Mouse (Mus musculus) lung, adult 2 months (tissue): ENCODE measurements around the gene Cox10. TPM values are rescaled to one million over a fixed set of nuclear protein-coding genes. Genes with fewer than 3 reads are reported as not detected.
A peak's percentile ranks its signal among the peaks of the same experiment; 100 is the strongest.

Experiments used
- DNase-seq: peaks from one replicate; pipeline ENCODE4 v3.0.0; 2022
- H3K4me1 ChIP-seq: fragments of 200-500 bp; 2 replicates; pipeline ENCODE4 v1.6.1; 2011; ENCODE audit warnings: low read length; ENCODE audit not compliant: control insufficient read depth, insufficient read depth
- H3K4me3 ChIP-seq: fragments of 200-500 bp; replicated peaks from 2 replicates; pipeline ENCODE3; 2011; ENCODE audit warnings: low read depth, mild to moderate bottlenecking, control low read depth, low read length; ENCODE audit errors: extremely low read depth
- CTCF ChIP-seq: fragments of 200-500 bp; IDR thresholded peaks from 2 replicates; pipeline ENCODE4 v1.5.1; 2011; ENCODE audit warnings: mild to moderate bottlenecking, low read length, control low read depth; ENCODE audit not compliant: insufficient read depth
- POLR2A ChIP-seq: fragments of 200-500 bp; IDR thresholded peaks from 2 replicates; pipeline ENCODE4 v1.6.1; 2011; ENCODE audit warnings: low read depth, mild to moderate bottlenecking, control low read depth, low read length, borderline replicate concordance; ENCODE audit errors: extremely low read depth
- WGBS: fragments of 180-500 bp; shearing (Covaris S2); methylation state at CpG from one replicate; pipeline ENCODE4 v1.1.7; 2018; 5-methylcytosine and 5-hydroxymethylcytosine counted together
- polyA plus RNA-seq: library from polyadenylated mRNA; depleted of rRNA; stranded (reverse); fragments of >200 nt; gene quantifications from 2 replicates; pipeline ENCODE4 v1.2.3, GENCODE M21; 2012

The Cox10 gene
- polyA plus RNA-seq, 1 experiment = 11.0 TPM

DNA sequence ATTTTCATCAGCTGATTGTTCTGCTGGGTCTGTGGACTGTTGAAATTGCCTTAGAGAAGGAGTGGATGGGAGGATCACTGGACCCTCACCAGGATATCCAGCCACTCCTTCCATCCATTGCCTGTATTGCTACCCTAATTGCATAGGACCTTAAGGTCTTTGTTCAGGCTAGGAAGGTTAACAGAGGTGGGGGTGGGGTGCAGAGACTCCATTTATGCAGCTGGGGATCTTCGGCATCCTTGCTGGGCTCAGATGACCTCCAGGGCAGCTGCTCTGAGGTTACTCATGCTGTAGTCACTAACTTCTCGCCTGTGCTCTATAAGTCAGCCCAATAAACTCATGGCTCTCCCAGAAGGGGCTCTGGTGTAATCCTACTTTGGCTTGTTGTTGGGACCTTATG is 10.4 kb upstream of the Cox10 start:
- WGBS = 64% methylated on average over 2 of the region's 2 CpGs
- Histone ChIP-seq H3K4me3 (no peak overlapping the region), H3K4me1 (no peaks in the 10 kb centered on the region)
- no peak for DNase-seq
- TF ChIP-seq CTCF = no peak

DNA sequence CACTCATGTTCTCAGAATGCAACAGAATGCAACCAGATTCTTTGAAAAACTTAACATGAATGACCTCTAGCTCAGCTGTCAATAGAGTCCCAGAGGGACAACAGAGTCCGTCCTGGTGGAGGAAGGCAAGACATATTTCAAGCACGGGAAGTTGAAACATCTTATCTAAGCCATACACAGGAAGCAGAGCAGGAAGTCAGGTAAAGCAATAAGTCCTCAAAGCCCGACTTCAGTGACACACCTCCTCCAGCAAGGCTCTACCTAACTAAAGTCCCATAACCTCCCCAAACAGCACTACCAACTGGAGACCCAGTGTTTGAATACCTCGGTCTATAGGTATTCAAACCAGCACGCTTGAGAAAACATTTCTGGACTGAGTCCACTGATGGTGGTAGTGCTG is 6.6 kb upstream of the Cox10 start:
- DNase-seq = no peak
- TF ChIP-seq CTCF = no peak
- no peak for TF ChIP-seq POLR2A
- Histone ChIP-seq H3K4me1 (no peaks in the 10 kb centered on the region), H3K4me3 (no peak overlapping the region)
- WGBS = 58% methylated on average over 5 of the region's 5 CpGs

DNA sequence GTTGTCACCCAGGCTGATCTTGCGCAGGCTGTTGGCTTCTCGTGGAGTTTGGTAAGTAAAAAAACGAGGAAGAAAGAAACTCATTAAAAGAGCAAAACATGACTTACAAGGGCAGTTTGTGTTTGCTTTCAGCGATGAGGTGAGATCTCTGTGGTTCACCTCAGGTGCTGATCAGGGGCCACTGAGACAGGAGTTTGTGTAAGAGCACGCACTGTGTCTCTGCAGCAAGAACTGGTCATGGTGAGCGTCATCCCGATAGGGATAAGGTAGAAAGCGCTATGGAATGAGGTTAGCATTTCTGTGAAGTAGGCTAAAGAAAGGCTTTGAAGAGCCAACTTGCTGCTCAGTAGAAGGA is 436 bp upstream of the Cox10 start:
- 0% methylated on average over 8 of the region's 8 CpGs for WGBS
- Histone ChIP-seq H3K4me3 (peak overlapping the region; percentile 98), H3K4me1 (peaks cover 2% of the 10 kb centered on the region; the same call in 1 of the 2 replicates)
- DNase-seq = no peak
- TF ChIP-seq CTCF (no peak), POLR2A (no peak)

DNA sequence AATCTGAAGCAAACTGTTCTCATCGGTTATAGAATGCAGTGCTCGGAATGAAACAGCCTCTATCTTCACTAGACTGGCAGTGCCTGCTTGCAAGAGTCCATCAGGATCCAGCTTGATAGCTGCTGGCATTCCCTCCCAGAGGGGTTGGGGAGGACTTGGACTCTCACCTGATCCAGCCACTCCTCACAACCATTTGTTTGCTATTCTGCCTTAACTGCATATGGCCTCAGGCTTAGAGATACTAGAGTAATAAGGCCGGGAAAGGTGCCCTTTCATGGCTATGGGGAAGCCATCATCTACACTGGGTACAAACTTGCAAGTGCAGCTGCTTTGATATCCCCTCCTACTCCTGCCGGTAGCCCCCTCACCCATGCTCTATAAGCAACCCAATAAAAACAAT is 3.1 kb downstream of the Cox10 start:
- no peak for DNase-seq
- TF ChIP-seq POLR2A (no peak), CTCF (no peak)
- WGBS = 97% methylated on average over 4 of the region's 4 CpGs
- Histone ChIP-seq H3K4me3 (no peak overlapping the region), H3K4me1 (peaks cover 2% of the 10 kb centered on the region; the same call in 1 of the 2 replicates)

DNA sequence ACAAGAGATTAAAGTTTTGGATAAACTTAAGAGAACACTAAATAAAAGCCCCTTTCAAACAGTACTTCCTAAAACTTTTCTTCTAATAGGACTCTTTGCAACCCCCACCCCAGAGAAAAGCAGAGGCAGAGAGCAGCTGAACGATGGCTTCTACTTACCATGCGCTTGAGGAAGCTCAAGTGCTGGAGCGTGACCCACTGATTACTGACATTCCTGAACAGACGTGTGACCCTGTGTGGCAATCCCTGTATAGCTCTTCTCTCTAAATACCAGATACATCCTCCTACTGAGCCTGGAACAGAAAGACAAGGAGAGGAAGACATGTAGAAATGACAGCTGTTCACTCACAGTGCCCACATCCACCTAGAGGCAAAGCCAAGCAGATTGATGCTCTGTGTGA is 5.9 kb downstream of the Cox10 start:
- Histone ChIP-seq H3K4me1 (no peaks in the 10 kb centered on the region), H3K4me3 (no peak overlapping the region)
- WGBS = 68% methylated on average over 4 of the region's 4 CpGs
- DNase-seq = no peak
- no peak for TF ChIP-seq POLR2A
- TF ChIP-seq CTCF = no peak

DNA sequence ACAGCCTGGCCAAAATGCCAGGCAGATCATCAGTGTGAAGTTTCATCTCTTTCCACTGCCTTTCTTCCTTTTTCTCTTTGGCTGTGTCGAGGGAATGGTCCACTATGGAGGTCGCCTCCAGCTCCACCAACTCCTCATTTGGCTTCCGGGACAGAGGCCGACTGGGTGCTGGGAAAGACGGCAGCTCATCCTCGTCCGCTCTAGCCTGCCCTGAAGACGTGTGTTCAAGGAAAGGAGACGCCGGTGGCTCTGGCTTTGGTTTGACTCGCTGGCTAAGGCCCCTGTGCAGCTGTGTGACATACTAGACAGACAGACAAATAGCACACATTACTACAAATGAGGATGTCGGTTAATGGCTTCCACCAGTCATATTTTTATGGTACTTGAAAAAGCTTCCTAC is 7.7 kb downstream of the Cox10 start:
- WGBS = 91% methylated on average over 12 of the region's 12 CpGs
- Histone ChIP-seq H3K4me3 (no peak overlapping the region), H3K4me1 (no peaks in the 10 kb centered on the region)
- TF ChIP-seq POLR2A = no peak
- TF ChIP-seq CTCF = no peak
- DNase-seq = no peak

DNA sequence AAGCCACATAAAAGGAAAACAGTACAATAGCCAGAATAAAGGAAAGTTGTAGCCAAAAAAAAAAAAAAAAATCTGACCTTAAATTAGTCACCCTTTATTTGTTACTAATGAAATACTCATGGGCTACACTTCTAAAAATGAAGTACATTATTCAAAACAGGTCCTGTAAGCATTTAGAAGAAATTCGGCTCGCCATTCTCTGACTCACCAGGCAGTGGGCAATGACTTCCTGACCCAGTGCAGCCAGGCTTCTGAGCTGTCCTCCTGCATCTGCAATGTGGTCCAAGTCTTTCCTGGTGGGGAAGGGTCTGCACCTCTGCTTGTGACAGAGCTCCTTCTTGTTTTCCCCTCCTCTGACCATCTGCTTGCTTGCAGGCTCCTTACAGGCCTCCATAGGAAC is 13.3 kb downstream of the Cox10 start:
- H3K4me1 ChIP-seq = no peaks in the 10 kb centered on the region
- no peak for DNase-seq
- WGBS = 89% methylated on average over 2 of the region's 2 CpGs
- no peak overlapping the region for H3K4me3 ChIP-seq
- TF ChIP-seq CTCF = no peak
- no peak for TF ChIP-seq POLR2A

DNA sequence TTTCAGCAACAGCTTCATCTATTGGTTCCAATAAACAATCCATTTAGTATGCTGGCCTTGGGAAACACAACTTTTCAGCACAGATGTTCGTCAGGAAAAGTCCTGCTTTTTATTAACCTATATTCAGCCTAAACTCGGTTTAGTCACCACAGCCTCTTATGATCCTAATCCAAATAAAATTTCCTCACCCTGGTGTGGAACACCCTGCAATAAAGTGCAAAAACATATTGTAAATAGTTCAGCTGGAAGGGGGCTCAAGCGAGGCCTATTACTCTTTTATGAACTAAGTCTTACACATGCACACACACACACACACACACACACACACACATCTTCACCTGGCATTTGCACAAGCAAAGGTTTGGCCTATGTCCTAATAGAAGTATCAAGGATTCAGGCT is 16.1 kb downstream of the Cox10 start:
- Histone ChIP-seq H3K4me1 (no peaks in the 10 kb centered on the region), H3K4me3 (no peak overlapping the region)
- no peak for TF ChIP-seq POLR2A
- no peak for TF ChIP-seq CTCF
- 70% methylated on average over 3 of the region's 3 CpGs for WGBS
- no peak for DNase-seq

DNA sequence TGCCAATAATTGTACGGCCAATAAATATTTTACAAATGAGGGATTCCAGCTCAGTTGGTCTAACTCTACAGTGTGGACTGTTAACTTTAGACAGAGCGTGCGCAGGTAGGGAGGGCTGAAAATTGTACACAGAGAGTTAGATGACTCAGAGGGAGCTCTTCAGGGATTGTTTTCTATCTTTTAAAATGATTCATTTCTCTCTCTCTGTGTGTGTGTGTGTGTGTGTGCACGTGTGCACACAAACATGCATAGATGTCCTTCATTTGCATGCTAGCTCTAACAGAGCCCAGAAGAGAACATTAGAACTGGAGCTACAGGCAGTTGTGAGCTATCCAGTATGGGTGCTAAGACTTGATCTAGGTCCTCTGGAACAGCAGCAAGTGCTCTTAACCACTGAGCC is 17.0 kb downstream of the Cox10 start:
- DNase-seq = no peak
- WGBS = 95% methylated on average over 4 of the region's 4 CpGs
- Histone ChIP-seq H3K4me1 (no peaks in the 10 kb centered on the region), H3K4me3 (no peak overlapping the region)
- no peak for TF ChIP-seq CTCF
- TF ChIP-seq POLR2A = no peak

DNA sequence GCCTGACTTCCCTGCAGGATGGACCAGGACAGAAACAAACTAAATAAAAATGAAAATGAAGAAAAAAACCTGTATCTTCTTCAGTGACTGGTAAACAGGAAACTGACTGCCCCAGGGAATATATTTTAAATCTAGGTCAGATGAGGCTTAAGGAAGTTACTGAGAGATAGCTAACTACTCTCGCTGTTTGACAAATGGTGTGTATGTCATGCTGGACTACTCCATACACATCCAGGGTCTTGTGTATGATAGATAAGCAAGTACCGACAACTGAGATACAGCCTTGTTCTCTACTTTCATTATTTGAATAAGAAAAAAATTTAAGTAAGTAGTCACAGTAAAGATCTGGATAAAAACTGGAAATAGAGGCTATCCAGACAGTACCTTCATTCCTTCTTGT is 20.0 kb downstream of the Cox10 start:
- TF ChIP-seq CTCF = no peak
- no peak for TF ChIP-seq POLR2A
- Histone ChIP-seq H3K4me3 (no peak overlapping the region), H3K4me1 (no peaks in the 10 kb centered on the region)
- WGBS = 72% methylated on average over 2 of the region's 2 CpGs
- no peak for DNase-seq

DNA sequence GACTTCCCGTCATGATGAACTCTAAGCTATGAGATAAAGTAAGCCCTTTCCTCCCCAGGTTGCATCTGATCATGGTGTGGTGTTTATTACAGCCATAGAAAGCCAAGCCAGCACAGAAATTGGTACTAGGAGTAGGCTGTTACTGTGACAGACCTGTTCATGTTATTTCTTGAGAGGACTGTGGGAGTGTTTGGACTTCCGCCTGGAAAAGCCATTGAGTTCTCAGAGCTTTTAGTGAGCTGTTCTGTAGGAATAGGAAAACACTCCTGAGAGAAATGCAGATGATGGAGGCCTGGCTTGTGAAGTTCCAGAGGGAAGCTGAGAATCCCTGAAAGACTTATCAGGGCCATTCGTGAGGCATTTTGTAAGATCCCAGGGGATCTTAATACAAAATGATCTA is 20.8 kb downstream of the Cox10 start:
- TF ChIP-seq POLR2A (no peak), CTCF (no peak)
- Histone ChIP-seq H3K4me1 (no peaks in the 10 kb centered on the region), H3K4me3 (no peak overlapping the region)
- DNase-seq = no peak
- 94% methylated on average over 3 of the region's 3 CpGs for WGBS
